Mouse (Mus musculus) liver, embryonic 14.5 days (tissue): ENCODE measurements around the gene Gng8. TPM values are rescaled to one million over a fixed set of nuclear protein-coding genes. Genes with fewer than 3 reads are reported as not detected.

Experiments used
- ATAC-seq: fragments of 200-750 bp; cut with Nextera tagmentation; 2 replicates; pipeline ENCODE4 v1.8.0; 2017; ENCODE audit warnings: moderate number of reproducible peaks, mild to moderate bottlenecking, moderate library complexity; ENCODE audit not compliant: insufficient read depth
- DNase-seq, 3 experiments: peaks; one replicate each; pipeline ENCODE4 v3.0.0-alpha.2; 2012 to 2013; ENCODE audit warnings: low read depth in 3 of 3, low spot score in 3 of 3
- H3K27ac ChIP-seq: fragments of 300-500 bp; sonication (generic); 2 replicates; pipeline ENCODE4 v1.5.1; 2014; ENCODE audit warnings: moderate library complexity, mild to moderate bottlenecking, control low read depth, inconsistent platforms
- H3K27me3 ChIP-seq: fragments of 300-500 bp; sonication (generic); 2 replicates; pipeline ENCODE4 v1.6.1; 2014; ENCODE audit warnings: mild to moderate bottlenecking, low read length, moderate library complexity; ENCODE audit not compliant: control insufficient read depth, insufficient read depth
- H3K36me3 ChIP-seq: fragments of 300-500 bp; sonication (generic); replicated peaks from 2 replicates; pipeline ENCODE4 v1.6.1; 2014; ENCODE audit warnings: low read depth; ENCODE audit not compliant: control insufficient read depth, insufficient read depth
- H3K4me1 ChIP-seq, 2 experiments: fragments of 200-500 bp in 1 of 2; fragments of 300-500 bp in 1 of 2; sonication (generic) in 1 of 2; replicated peaks; 2 replicates each; pipeline ENCODE4 v1.6.1; 2012 to 2014; ENCODE audit warnings: antibody characterized with exemption in 1 of 2, inconsistent platforms in 1 of 2, low read length in 1 of 2; ENCODE audit not compliant: control insufficient read depth in 2 of 2, insufficient read depth in 2 of 2
- H3K4me2 ChIP-seq: fragments of 300-500 bp; sonication (generic); 2 replicates; pipeline ENCODE4 v1.6.1; 2014; ENCODE audit warnings: low read depth, mild to moderate bottlenecking, control low read depth, moderate library complexity
- H3K4me3 ChIP-seq, 2 experiments: fragments of 200-500 bp in 1 of 2; fragments of 300-500 bp in 1 of 2; sonication (generic) in 1 of 2; 2 replicates each; pipeline ENCODE4 v1.5.1; 2012 to 2014; ENCODE audit warnings: low read depth in 2 of 2, low read length in 2 of 2, mild to moderate bottlenecking in 2 of 2, control low read depth in 1 of 2, inconsistent platforms in 1 of 2, moderate library complexity in 1 of 2; ENCODE audit not compliant: insufficient read depth in 1 of 2
- H3K9ac ChIP-seq: fragments of 300-500 bp; sonication (generic); replicated peaks from 2 replicates; pipeline ENCODE4 v1.6.1; 2014; ENCODE audit warnings: mild to moderate bottlenecking, control low read depth, moderate library complexity
- H3K9me3 ChIP-seq: fragments of 300-500 bp; sonication (generic); 2 replicates; pipeline ENCODE4 v1.6.1; 2016; ENCODE audit warnings: low read length, mixed read lengths; ENCODE audit not compliant: control insufficient read depth
- CTCF ChIP-seq: IDR thresholded peaks from 2 replicates; pipeline ENCODE4 v1.5.1; 2016; ENCODE audit warnings: antibody characterized with exemption, low read depth, control low read depth
- EP300 ChIP-seq: IDR thresholded peaks from 2 replicates; pipeline ENCODE4 v1.6.1; 2016; ENCODE audit warnings: antibody characterized with exemption, low read depth
- WGBS: fragments of 180-500 bp; shearing (Covaris S2); extraction: QIAGEN DNeasy Blood & Tissue Kit; methylation state at CpG from one replicate; pipeline ENCODE4 v1.1.7; 2014; ENCODE audit not compliant: insufficient replicate concordance; 5-methylcytosine and 5-hydroxymethylcytosine counted together
- polyA plus RNA-seq, 2 experiments: library from polyadenylated mRNA; depleted of rRNA in 1 of 2; stranded (reverse) in 1 of 2; unstranded in 1 of 2; fragments of >200 nt; fragmentation: Nextera tagmentation in 1 of 2; extraction: Ambion mirVana in 1 of 2; gene quantifications; 2 replicates each; pipeline versions ENCODE4 v1.2.1 to v1.2.3; 2012 to 2014

Gene Gng8
- polyA plus RNA-seq (2012; rRNA removed) (0.44 and 0.47 TPM in 2 replicates), polyA plus RNA-seq (2014; fragmentation: Nextera tagmentation; extraction: Ambion mirVana) (not detected in 2 replicates)

GRCm38 (mm10) chr7:16891641-16892351 lies at the start of gene Gng8:
Gng8 (plus strand) TSS chr7:16891786.
- no peak for TF ChIP-seq EP300
- TF ChIP-seq CTCF: peak; percentile 97
- Histone ChIP-seq H3K4me1 (peaks cover 10 to 11% of the 10 kb centered on the region in 2 experiments), H3K27ac (no peak within 1 kb of the TSS), H3K4me3 (peak within 1 kb of the TSS; percentile 19 to 35; a peak in 3 of 4 replicates), H3K9ac (no peak within 1 kb of the TSS), H3K36me3 (no peaks in the 10 kb centered on the region), H3K4me2 (peak within 1 kb of the TSS; percentile 70), H3K9me3 (no peaks in the 10 kb centered on the region), H3K27me3 (peaks cover 48% of the 10 kb centered on the region)
- peak; percentile 62 to 64 (median 62) for DNase-seq
- WGBS: under 1% methylated on average over 30 of the region's 30 CpGs
- ATAC-seq: peak; percentile 81

- H3K27me3 ChIP-seq: no peaks in the 10 kb centered on the region
- ATAC-seq (peak; percentile 74), DNase-seq (peak; percentile 62 to 72 (median 64))
- 0 out of 2 replicates have a peak within 1 kb of the TSS, but pooled peaks have one; percentile 25 for H3K27ac ChIP-seq
- H3K4me2 ChIP-seq: peak within 1 kb of the TSS; percentile 84
- H3K4me1 ChIP-seq: peaks cover 16 to 17% of the 10 kb centered on the region in 2 experiments
- no peaks in the 10 kb centered on the region for H3K9me3 ChIP-seq
- H3K36me3 ChIP-seq: peaks cover 10% of the 10 kb centered on the region
- no peak for TF ChIP-seq CTCF
- no peak for TF ChIP-seq EP300
- H3K9ac ChIP-seq: peak within 1 kb of the TSS; percentile 79
- H3K4me3 ChIP-seq: peak within 1 kb of the TSS; percentile 63 to 68
- 1% methylated on average over 32 of the region's 32 CpGs for WGBS
These were observed 48.9 kb upstream of the Gng8 start, which contains the start of gene Prkd2 for GRCm38 (mm10) chr7:16842645-16843063. Prkd2 (plus strand) TSS chr7:16842902.

- DNase-seq (no peak), ATAC-seq (0 out of 2 replicates have a peak, but pooled peaks have one; percentile 19)
- TF ChIP-seq EP300 (no peak), CTCF (no peak)
- Histone ChIP-seq H3K4me2 (peak overlapping the region; percentile 84), H3K4me3 (peak overlapping the region; percentile 63 to 68), H3K27ac (no peak overlapping the region), H3K9ac (peak overlapping the region; percentile 79), H3K27me3 (no peaks in the 10 kb centered on the region), H3K9me3 (no peaks in the 10 kb centered on the region), H3K4me1 (peaks cover 16 to 17% of the 10 kb centered on the region in 2 experiments), H3K36me3 (peaks cover 5% of the 10 kb centered on the region; the same call in 1 of the 2 replicates)
- 1% methylated on average over 33 of the region's 33 CpGs for WGBS
These were observed 48.0 kb upstream of the Gng8 start for GRCm38 (mm10) chr7:16843441-16844171.

- DNase-seq (no peak), ATAC-seq (no peak)
- Histone ChIP-seq H3K4me2 (peak overlapping the region; percentile 84), H3K9me3 (no peaks in the 10 kb centered on the region), H3K9ac (peak overlapping the region; percentile 80), H3K27ac (no peak overlapping the region; the same call in 1 of the 2 replicates), H3K36me3 (peaks cover 2% of the 10 kb centered on the region; the same call in 1 of the 2 replicates), H3K4me1 (peaks cover 16 to 17% of the 10 kb centered on the region in 2 experiments), H3K4me3 (peak overlapping the region; percentile 58 to 68), H3K27me3 (no peaks in the 10 kb centered on the region)
- TF ChIP-seq EP300 (no peak), CTCF (no peak)
- WGBS: 14% methylated on average over 3 of the region's 3 CpGs
These were observed 46.9 kb upstream of the Gng8 start for GRCm38 (mm10) chr7:16844696-16845071.
